Mouse (Mus musculus): ENCODE data around the gene Jpt1.

The Jpt1 gene

DNA sequence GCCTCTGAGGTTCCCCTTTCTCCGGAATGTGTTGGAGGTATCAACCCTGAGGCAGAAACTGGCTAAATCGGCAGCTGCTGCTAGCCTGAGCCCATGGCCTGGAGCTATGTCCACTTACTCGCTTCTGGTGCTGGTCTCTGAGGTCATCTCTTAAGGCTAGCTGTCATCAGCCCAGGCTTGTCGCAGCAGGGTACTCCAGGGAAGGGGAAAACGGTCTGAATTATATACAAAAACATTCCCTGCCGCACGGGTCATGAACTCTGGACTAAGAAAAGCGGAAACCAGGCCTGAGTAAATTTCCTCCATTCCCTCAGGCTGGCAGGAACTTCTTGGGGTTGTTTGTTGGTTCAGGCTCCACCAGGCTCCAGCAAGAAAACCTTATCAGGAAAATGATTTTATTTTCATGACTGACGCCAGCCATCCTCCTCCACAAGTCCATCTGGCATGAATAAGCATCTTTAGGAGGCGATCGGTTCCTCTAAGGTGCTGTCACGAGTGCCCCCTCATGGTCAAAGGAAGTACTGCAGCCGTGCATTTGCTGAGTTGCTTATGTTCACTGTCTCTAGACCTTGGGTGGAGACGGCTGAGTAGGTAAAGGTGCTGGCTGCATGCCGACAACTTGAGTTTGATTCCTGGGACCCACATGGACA is 40.4 kb downstream of the Jpt1 start:
- DNase-seq = peak; percentile 99

DNA sequence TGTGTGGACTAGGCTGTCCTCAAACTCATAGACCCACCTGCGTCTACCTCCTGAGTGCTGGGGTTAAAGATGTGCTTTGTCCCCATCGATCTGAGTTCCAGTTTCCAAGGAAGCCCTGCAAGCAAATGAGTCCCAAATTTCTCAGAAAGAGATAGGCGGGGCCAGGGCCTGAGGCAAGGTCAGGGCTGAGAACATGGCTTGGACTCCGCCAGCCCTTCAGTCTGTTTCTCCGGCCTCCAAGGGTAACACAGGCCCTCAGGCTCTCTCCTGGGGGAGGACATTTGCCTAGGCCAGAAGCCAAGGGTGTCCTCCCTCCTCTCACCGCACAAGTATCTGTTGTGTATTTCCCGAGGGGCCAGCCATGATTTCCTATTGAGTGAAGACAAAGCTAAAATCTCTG is 42.0 kb downstream of the Jpt1 start:
- DNase-seq = peak; percentile 97

DNA sequence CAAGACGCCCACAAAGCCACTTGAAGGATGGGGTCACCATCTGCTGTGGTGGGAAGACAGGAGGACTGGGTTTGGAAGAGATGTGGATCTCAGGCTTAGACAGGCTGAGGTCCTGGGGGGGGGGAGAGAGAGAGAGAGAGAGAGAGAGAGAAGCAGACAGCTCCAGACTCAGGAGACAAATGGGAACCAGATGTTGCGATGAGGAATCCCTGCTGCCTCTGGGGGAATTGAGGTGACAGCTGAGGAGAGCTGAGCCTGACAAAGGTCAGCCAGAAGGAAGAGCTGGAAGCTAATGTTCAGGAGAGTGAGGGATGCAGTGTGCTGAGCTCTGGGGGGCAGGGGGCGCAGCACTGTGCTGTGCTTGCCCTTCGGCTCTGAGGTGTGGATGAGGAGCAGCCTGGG is 47.0 kb downstream of the Jpt1 start:
- peak; percentile 82 for DNase-seq

DNA sequence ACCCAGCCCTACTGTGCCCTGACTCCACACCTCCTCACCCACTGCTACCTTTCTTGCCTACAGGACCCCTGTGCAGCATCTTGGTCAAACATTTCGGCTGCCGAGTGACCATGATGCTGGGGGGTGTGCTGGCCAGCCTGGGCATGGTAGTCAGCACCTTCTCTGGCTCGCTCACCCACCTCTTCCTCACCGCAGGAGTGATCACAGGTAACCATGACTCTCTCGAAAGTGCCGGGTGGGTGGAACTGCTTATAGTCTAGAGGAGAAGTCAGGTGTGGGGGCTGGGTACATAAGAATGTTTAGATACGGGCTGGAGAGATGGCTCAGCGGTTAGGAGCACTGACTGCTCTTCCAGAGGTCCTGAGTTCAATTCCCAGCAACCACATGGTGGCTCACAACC is 49.3 kb downstream of the Jpt1 start:
- peak; percentile 86 for DNase-seq

DNA sequence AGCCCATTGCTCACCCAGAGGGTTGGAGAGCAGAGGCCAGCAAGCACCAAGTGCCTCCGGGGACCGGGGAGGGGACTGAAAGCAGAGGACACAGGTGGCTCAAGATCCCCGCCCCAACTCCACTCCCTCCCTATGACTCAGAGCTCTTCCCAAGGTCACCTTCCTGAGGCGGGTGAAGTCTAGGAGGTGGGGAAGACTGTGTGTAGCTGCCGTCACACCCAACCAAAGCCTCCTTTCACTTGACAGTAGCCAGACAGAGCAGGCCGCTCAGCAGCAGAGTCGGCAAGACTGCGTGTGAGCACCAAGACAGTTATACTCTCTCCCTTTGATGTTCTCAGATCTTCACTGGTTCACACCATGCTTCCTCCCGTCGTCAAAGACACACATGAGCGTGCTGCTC is 50.8 kb downstream of the Jpt1 start:
- DNase-seq = no peak

DNA sequence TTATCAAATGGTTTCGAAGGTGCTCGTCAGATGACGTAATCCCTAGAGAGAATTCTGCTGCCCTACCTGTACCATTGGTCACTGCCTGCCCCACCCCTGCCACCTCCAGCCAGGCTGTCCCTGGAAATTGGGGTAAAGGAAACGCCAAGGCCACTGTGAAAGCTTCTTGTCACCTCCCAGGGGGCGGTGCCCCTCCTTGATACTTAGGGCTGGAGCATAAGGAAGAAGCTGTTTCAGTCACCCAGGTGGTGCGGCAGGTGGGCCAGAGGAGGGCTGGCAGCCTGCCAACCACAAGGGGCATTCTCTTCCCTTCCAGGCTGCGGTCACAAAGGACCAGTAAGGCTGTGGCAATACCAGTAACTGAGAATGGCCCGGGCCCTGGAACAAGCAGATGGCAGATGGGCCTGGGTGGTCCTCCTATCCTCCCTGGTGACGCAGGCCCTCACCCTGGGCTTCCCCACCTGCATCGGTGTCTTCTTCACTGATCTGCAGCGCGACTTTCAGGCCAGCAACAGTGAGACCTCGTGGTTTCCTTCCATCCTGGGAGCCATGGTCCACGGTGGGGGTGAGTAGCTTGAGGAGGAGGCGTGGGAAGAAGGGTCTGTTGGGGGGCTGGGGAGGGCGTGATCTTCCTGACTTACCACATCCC is 51.8 kb downstream of the Jpt1 start, which contains the start of gene Slc16a5:
TSS of gene Slc16a5 (plus strand) at position 232 of the 649 bp plus-strand sequence.
- no peak for DNase-seq

DNA sequence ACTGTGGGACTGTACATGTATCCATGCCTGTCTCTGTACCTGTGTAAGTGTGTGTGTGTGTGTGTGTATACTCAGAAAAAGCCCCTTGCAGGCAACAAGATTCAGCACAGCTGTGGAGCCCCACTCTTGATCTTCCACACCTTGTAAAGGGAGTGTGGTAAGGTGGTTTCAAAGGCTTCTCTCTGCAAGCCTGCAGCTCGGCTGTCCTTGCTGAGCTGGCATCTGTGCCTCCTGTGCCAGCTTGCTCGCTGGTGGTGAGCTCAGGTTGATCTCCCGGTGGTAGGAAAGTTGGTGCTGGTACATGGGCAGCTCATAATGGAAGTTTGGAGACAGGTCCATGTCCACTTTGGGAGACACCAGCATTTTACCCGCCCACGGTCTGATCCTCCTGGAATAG is 52.3 kb downstream of the Jpt1 start:
- no peak for DNase-seq

DNA sequence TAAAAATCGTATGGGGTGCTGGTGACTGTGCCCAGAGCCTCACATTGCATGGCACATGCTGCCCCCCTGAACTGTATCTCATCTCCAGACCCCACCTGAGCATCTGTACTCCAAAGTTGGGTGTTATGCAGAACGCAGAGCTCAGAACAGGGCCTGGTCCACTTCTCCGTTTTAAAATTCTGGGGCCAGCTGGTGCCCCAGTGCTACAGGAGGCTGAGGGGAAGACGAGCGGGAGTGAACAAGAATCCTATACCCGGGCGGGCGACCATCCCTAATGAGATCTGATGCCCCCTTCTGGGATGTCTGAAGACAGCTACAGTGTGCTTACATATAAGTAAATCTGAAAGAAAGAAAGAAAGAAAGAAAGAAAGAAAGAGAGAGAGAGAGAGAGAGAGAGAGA is 53.2 kb downstream of the Jpt1 start:
- peak; percentile 81 for DNase-seq

DNA sequence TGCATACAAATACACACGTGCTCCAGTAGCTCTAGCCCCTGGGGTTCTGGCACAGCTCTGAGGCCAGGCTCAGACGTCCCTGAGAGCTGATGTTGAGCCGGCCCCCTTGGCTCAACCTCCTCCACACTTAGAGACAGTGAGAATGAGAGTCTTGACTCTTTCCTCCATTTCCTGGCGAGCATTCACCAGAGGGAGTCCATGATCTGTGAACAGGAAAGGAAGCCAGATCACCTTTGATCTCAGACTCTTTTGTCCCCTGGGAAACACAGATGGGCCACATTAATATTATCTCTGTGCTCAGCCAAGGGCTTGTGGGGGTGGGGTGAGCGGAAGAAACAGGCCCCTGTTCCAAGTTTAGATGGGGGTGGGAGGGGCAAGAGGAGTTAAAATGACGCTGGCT is 56.8 kb downstream of the Jpt1 start:
- DNase-seq = peak; percentile 93

DNA sequence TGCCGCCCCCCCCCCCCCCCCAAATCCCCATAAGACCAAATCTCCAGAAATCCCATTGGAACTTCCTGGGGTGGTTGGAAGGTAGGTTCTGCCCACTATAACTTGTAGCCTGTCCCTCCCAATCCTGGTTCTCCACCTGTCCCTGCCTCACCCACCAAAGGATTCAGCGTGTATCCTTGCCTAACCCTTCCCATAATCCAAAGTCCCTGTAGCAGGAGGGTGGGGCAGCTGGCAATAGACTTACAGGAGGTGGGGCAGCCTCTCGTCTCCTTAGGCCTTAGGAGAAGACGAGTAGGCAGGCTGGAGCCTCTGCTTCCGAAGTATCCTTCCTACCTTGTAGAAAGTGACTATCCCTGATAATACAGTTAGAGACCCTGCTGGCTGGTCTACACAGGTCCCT is 58.0 kb downstream of the Jpt1 start:
- DNase-seq = peak; percentile 70

DNA sequence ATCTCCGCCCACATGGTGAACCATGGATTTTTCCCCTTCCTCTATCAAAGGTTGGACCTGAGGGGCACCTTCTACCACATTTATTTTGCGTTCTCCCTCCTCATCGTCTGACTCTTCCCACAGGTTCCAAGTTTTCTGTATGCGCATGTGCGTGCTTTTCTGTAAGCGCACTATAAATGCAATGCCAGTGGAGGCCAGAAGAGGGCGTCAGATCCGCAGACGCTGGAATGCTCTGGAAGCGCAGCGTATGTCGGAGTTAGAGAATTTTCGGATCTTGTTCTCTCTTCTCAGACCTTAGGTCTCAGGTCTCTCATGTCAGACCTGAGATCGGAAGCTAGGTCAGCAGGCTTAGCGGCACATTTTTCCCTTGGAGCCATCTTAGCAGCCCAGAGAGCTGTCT is 58.6 kb downstream of the Jpt1 start:
- DNase-seq = peak; percentile 68

DNA sequence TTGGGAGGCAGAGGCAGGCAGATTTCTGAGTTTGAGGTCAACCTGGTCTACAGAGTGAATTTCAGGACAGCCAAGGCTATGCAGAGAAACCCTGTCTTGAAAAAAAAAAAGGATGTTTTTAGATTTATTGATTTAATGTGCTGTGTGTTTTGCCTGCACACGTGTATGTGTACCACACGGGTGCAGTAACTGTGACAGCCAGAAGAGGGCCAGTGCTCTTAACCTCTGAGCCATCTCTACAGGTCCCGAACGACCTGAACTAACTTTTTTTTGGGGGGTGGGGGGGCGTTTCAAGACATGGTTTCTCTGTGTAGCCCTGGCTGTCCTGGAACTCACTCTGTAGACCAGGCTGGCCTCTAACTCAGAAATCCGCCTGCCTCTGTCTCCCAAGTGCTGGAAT is 59.4 kb downstream of the Jpt1 start:
- DNase-seq = peak; percentile 49

DNA sequence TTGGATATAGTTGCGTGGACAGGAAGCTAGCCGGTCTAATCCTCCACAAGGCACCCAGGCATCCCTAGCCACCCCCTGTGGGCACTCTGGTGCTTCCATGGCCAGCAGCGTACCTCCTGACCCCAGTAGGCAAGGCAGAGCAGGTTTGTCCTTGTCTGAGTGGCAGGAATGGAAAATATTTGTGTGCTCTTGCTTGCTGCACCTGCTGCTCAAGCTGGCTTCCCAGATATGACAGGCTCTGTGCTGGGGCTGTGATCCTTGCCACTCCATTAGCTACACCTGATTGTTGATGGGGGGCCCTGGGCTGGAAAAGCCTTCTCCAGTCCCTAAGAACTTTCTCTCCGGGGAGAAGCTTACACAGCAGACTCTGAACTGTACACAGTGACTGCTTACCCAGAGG is 60.9 kb downstream of the Jpt1 start:
- no peak for DNase-seq

DNA sequence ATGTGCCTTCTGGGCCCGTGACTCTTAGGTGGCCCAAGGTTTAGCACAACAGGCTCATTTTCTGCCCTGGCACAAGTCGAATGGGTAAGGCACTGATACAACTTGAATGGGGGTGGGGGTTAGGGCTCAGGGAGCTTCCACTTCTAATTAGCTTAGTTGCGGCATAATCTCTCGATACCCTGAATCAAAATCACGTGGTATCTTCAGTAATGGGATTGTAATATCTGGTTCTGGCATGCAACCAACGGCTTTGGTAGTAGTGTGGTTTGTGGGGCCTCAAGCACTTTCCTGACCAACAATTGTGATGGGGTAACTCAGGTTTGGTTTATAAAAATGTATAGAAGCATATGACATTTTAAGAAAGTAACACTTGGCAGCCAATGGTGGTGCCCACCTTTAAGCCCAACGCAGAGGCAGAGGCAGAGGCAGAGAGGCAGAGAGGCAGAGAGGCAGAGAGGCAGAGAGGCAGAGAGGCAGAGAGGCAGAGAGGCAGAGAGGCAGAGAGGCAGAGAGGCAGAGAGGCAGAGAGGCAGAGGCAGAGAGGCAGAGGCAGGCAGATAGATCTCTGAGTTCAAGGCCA is 61.8 kb downstream of the Jpt1 start:
- DNase-seq = no peak

DNA sequence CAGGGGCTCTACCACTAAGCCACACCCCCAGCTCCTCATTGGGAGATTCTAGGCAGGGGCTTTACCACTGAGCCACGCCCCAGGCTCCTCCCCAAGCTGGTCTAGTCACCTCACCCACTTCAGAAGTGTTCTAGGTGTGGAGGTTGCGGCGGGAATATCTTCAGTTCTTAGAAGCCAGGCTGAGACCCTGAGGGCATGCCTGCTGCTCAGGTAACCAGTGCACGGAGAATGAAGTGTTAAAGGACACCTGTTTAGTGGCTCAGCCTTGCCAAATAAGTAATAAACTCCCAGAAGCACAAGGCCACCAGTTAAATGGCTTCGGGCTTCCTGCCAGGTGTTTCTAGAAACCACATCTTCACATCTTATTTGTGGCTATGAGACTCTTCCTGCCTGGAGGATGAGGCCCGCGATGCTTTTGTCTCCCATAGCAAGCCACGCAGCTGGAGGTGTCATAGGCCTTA is 62.4 kb downstream of the Jpt1 start:
- DNase-seq = peak; percentile 65

DNA sequence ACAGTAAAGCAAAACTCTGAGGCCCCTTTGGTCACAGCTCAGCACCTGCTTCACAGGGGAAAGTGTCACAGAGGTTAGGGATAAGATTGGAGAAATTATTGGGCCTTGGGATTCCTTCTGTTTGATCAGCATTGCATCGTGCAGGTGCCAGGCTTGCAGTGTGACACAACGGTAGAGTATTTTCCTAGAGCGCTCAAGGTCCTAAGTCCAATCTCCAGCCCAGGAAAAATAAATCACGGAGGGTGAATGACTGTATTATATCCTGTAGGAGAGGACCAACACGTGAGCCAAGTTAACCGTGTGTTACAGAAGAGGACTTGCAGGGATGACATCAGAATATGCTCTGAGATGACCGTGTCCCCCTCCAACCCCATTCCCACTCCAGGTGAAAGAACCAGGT is 64.0 kb downstream of the Jpt1 start:
- DNase-seq = no peak

DNA sequence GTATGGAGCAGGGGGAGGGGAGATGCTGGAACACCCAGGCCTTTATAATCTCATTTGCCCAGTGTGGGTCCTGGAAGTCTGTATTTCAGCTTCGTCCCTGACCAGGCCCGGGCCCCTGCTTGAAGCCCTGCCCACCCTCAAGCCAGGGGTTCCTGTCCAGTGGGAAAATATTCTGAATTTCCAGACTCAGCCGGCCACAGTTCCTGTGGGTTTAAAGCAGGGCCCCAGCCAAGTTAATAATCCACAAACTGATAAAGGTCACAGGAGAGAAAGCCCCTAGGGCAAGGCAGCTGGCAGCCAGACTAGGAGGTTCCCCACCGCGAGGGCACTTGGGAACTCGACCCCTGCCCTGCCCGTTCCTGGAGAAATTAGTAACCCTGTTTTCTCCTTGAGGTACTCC is 65.2 kb downstream of the Jpt1 start:
- peak; percentile 87 for DNase-seq

DNA sequence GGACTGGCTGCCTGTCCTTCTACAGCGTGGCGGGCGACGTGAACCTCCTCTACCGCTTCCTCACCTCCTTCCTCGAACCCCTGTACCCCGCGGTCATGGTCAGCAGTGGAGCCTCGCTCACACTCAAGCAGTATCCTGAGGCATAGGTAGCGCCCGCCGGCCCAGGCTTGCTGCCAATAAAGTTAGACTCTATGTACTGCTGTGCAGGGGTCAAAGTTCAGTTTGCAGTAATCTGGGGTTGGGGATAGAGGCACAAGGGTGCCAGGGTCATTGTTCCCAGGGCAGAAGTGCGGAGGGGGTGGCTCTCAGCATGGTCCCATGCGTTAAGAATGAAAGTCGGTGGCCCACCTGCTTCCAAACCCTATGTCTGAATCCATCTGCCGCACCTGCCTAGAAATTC is 66.1 kb downstream of the Jpt1 start:
- DNase-seq = no peak
